Mouse (Mus musculus): ENCODE data around the gene Megf11. TPM values are rescaled to one million over a fixed set of nuclear protein-coding genes. Genes with fewer than 3 reads are reported as not detected.
"Not testable (repeated sequence)": the region's sequence is repeated elsewhere in the genome, so short reads cannot be mapped to it uniquely, and the experiment has no call there.

Gene Megf11
- polyA plus RNA-seq, 1 experiment from 2014 or later, result 4.0 TPM

GRCm38 (mm10) chr9:64668001-64668400, 282.6 kb downstream of the Megf11 start:
- 59% methylated on average over 2 of the region's 2 CpGs for WGBS
- H3K36me3 ChIP-seq, result no peaks in the 10 kb centered on the region
- H3K4me3 ChIP-seq (replicated peaks), result no peak overlapping the region
- no peaks in the 10 kb centered on the region for H3K9me3 ChIP-seq (replicated peaks)
- no peak overlapping the region for H3K27ac ChIP-seq
- H3K9ac ChIP-seq, result no peak overlapping the region
- peaks cover 22% of the 10 kb centered on the region; the same call in 1 of the 2 replicates for H3K27me3 ChIP-seq
- ATAC-seq (replicated peaks; ENCODE audit: low FRiP score), result no peak
- no peak overlapping the region for H3K4me2 ChIP-seq
- no peaks in the 10 kb centered on the region for H3K4me1 ChIP-seq

- not testable (repeated sequence) for H3K4me2 ChIP-seq; ATAC-seq (replicated peaks; ENCODE audit: low FRiP score)
- 28% methylated on average over 10 of the region's 11 CpGs for WGBS
Measured at GRCm38 (mm10) chr9:64671341-64672319, 286.2 kb downstream of the Megf11 start.

DNA sequence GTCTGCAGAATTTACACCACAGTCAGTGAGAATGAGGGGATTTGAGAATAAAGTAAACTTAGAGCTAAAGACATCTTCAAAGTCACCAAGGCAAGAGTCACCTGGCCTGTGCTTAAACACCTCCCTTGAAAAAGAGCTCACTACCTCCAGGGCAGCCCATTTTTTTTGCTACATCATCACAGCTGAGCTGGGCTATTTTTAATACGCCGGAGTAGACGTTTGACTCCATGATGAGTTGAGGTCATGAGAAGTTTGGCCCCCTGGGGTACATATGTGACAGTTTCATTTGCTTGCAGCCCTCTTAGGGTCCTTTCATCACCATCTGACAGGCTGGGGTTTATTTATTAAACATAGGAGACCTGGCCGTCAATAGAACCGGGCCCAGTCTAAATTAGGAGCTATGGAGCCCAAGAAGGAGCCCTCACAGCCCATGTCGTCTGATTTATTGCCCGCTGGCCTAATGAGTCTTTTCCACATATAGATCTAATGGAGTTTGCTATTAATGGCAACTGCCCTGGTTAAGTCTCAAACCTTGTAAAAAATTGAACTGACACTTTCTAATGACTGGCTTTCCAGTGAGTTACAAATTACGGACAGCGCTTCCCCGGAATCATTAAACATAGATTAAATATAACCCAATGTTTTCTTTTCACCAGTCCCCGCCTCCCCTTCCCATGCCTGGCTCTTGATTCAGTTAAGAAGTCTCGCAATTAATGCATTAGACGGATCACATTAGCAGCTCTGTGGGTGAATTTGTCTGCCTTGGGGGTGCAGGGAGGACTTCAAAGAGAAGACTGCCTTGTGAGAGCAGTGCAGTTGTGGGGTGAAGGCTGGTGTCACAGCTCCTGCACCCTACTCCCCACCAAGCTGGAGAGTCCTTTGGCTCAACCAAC, 301.9 kb downstream of the Megf11 start:
- no peaks in the 10 kb centered on the region for H3K36me3 ChIP-seq
- H3K27me3 ChIP-seq, result peaks cover 6% of the 10 kb centered on the region; the same call in 1 of the 2 replicates
- ATAC-seq (replicated peaks; ENCODE audit: low FRiP score), result peak; percentile 61
- 28% methylated on average over 13 of the region's 13 CpGs for WGBS
- no peak overlapping the region for H3K4me2 ChIP-seq
- no peak overlapping the region for H3K4me3 ChIP-seq (replicated peaks)
- peak overlapping the region; percentile 62 for H3K27ac ChIP-seq
- no peaks in the 10 kb centered on the region for H3K9me3 ChIP-seq (replicated peaks)
- no peak overlapping the region for H3K9ac ChIP-seq
- peaks cover 46% of the 10 kb centered on the region for H3K4me1 ChIP-seq

More at GRCm38 (mm10) chr9:64671341-64672319, 286.2 kb downstream of the Megf11 start:
- not testable (repeated sequence) for H3K9me3 ChIP-seq (replicated peaks); H3K27ac ChIP-seq; H3K4me3 ChIP-seq (replicated peaks); H3K36me3 ChIP-seq; H3K4me1 ChIP-seq; H3K9ac ChIP-seq
- peaks cover 14% of the 10 kb centered on the region; the same call in 1 of the 2 replicates for H3K27me3 ChIP-seq

GRCm38 (mm10) chr9:64688015-64688394, 302.6 kb downstream of the Megf11 start:
- H3K9ac ChIP-seq, result no peak overlapping the region
- peaks cover 6% of the 10 kb centered on the region; the same call in 1 of the 2 replicates for H3K27me3 ChIP-seq
- peak overlapping the region; percentile 28 for H3K27ac ChIP-seq
- H3K36me3 ChIP-seq, result no peaks in the 10 kb centered on the region
- 0 out of 2 replicates have a peak, but pooled peaks have one; percentile 20 for ATAC-seq (replicated peaks; ENCODE audit: low FRiP score)
- WGBS, result 56% methylated on average over 1 of the region's 1 CpGs
- H3K4me1 ChIP-seq, result peaks cover 46% of the 10 kb centered on the region
- no peak overlapping the region for H3K4me2 ChIP-seq
- no peak overlapping the region for H3K4me3 ChIP-seq (replicated peaks)
- no peaks in the 10 kb centered on the region for H3K9me3 ChIP-seq (replicated peaks)

DNA sequence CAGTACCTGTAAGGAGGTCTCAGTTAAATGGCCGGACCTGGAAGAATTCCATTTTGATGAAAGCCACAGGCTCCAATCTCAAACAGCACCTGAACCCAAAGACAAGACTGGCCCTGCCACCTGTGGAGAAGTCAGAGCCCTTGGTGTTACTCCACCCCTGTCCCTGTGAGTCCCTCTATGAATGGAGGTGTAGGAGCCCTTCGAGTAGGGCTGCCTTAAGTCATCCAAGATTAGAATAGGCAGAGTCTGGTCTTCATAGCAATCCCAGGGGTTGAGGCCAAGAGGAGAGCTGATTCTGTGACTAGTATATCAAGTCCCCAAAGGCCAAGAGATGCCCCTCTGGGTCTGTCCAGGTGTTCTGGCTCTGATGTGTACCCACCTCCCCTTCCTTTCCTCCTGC, 305.3 kb downstream of the Megf11 start:
- H3K27me3 ChIP-seq, result peaks cover 4% of the 10 kb centered on the region; the same call in 1 of the 2 replicates
- H3K4me2 ChIP-seq, result no peak overlapping the region
- peaks cover 22% of the 10 kb centered on the region for H3K36me3 ChIP-seq
- no peaks in the 10 kb centered on the region for H3K9me3 ChIP-seq (replicated peaks)
- H3K9ac ChIP-seq, result no peak overlapping the region
- ATAC-seq (replicated peaks; ENCODE audit: low FRiP score), result no peak
- peaks cover 39% of the 10 kb centered on the region for H3K4me1 ChIP-seq
- no peak overlapping the region for H3K27ac ChIP-seq
- H3K4me3 ChIP-seq (replicated peaks), result no peak overlapping the region
- WGBS, result 81% methylated on average over 2 of the region's 2 CpGs

- Histone ChIP-seq H3K27me3 (peaks cover 4% of the 10 kb centered on the region; the same call in 1 of the 2 replicates), H3K9ac (no peak overlapping the region), H3K9me3 (replicated peaks) (no peaks in the 10 kb centered on the region), H3K4me3 (replicated peaks) (no peak overlapping the region), H3K36me3 (peaks cover 26% of the 10 kb centered on the region), H3K4me1 (peaks cover 39% of the 10 kb centered on the region), H3K27ac (no peak overlapping the region), H3K4me2 (no peak overlapping the region)
- 3% methylated on average over 7 of the region's 7 CpGs for WGBS
- peak; percentile 63 for ATAC-seq (replicated peaks; ENCODE audit: low FRiP score)
Measured at GRCm38 (mm10) chr9:64691176-64691575, 305.8 kb downstream of the Megf11 start.

- no peak overlapping the region for H3K27ac ChIP-seq
- no peak overlapping the region for H3K9ac ChIP-seq
- ATAC-seq (replicated peaks; ENCODE audit: low FRiP score), result no peak
- 53% methylated on average over 2 of the region's 2 CpGs for WGBS
- H3K36me3 ChIP-seq, result peaks cover 36% of the 10 kb centered on the region
- no peak overlapping the region for H3K4me2 ChIP-seq
- no peaks in the 10 kb centered on the region for H3K9me3 ChIP-seq (replicated peaks)
- peaks cover 4% of the 10 kb centered on the region; the same call in 1 of the 2 replicates for H3K27me3 ChIP-seq
- peaks cover 26% of the 10 kb centered on the region for H3K4me1 ChIP-seq
- H3K4me3 ChIP-seq (replicated peaks), result no peak overlapping the region
Measured at GRCm38 (mm10) chr9:64693094-64693493, 307.7 kb downstream of the Megf11 start.

DNA sequence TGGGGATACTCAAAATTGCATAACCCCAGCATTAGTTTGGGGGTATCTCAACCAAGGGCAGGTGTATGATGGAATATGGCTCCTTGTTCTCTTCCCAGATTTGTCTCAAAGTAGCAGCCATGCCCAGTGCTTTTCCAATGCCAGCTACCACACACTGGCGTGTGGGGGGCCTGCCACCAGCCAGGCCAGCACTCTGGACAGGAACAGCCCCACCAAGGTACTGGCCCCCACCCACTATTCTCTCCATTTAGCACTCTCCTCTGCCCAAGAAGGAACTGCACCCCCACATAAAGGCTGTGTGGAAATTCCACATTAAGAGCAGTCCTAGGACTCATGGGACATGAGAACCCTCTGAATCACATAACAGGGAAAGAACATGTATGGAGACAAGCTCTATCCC, 309.8 kb downstream of the Megf11 start:
- no peak for ATAC-seq (replicated peaks; ENCODE audit: low FRiP score)
- H3K4me2 ChIP-seq, result no peak overlapping the region
- peaks cover 27% of the 10 kb centered on the region for H3K4me1 ChIP-seq
- peaks cover 39% of the 10 kb centered on the region for H3K36me3 ChIP-seq
- no peak overlapping the region for H3K9ac ChIP-seq
- no peak overlapping the region for H3K27ac ChIP-seq
- no peaks in the 10 kb centered on the region for H3K27me3 ChIP-seq
- no peak overlapping the region for H3K4me3 ChIP-seq (replicated peaks)
- no peaks in the 10 kb centered on the region for H3K9me3 ChIP-seq (replicated peaks)
- WGBS, result 97% methylated on average over 1 of the region's 1 CpGs

- no peak for ATAC-seq (replicated peaks; ENCODE audit: low FRiP score)
- no peak overlapping the region for H3K27ac ChIP-seq
- H3K9ac ChIP-seq, result no peak overlapping the region
- H3K4me2 ChIP-seq, result no peak overlapping the region
- no peaks in the 10 kb centered on the region for H3K27me3 ChIP-seq
- H3K9me3 ChIP-seq (replicated peaks), result no peaks in the 10 kb centered on the region
- H3K36me3 ChIP-seq, result peaks cover 41% of the 10 kb centered on the region
- no peak overlapping the region for H3K4me3 ChIP-seq (replicated peaks)
- peaks cover 27% of the 10 kb centered on the region for H3K4me1 ChIP-seq
- WGBS, result 69% methylated on average over 4 of the region's 4 CpGs
Measured at GRCm38 (mm10) chr9:64696404-64696803, 311.0 kb downstream of the Megf11 start.

DNA sequence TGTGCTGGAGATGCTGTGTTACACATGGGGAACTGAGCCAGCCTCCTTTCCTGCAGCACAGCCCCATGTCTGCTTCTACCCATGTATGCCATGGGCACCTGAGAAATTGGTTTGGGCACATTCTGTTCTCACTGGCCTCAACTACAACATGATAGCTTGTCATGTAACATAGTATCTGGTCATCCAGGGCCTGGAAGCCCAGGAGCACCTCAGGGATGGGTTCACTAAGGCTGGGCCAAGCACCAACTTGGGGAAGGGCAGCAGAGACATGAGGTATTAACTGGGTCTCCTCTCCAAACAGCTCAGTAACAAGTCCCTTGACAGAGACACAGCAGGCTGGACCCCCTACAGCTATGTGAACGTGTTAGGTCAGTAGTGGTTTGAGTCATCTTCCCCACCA, 311.6 kb downstream of the Megf11 start:
- Histone ChIP-seq H3K9me3 (replicated peaks) (no peaks in the 10 kb centered on the region), H3K9ac (no peak overlapping the region), H3K27me3 (no peaks in the 10 kb centered on the region), H3K27ac (no peak overlapping the region), H3K4me3 (replicated peaks) (no peak overlapping the region), H3K36me3 (peaks cover 44% of the 10 kb centered on the region), H3K4me1 (peaks cover 26% of the 10 kb centered on the region), H3K4me2 (no peak overlapping the region)
- WGBS, result 76% methylated on average over 1 of the region's 1 CpGs
- ATAC-seq (replicated peaks; ENCODE audit: low FRiP score), result no peak

DNA sequence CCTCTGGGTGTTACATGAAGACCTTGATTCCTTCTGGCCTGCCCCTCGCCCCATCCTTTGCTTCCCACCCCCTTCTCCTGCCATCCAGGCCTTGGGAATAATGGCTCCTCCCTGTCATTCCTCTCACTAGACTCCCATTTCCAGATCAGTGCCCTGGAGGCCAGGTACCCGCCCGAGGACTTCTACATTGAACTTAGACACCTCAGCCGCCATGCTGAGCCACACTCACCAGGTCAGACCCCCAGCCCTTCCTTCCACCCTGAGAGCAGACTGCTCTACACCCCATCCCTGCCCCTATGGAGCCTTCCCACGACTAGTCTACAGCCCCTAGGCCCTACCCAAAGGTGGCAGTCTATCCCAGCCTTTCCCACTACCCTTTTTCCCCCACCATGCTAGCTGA, 312.3 kb downstream of the Megf11 start:
- Histone ChIP-seq H3K9me3 (replicated peaks) (no peaks in the 10 kb centered on the region), H3K4me3 (replicated peaks) (no peak overlapping the region), H3K36me3 (peaks cover 44% of the 10 kb centered on the region), H3K27ac (no peak overlapping the region), H3K4me2 (no peak overlapping the region), H3K4me1 (peaks cover 30% of the 10 kb centered on the region), H3K9ac (no peak overlapping the region), H3K27me3 (no peaks in the 10 kb centered on the region)
- 85% methylated on average over 5 of the region's 5 CpGs for WGBS
- ATAC-seq (replicated peaks; ENCODE audit: low FRiP score), result no peak
